Mouse (Mus musculus): Measurements from ENCODE around the gene Map3k14.

GRCm38 (mm10) chr11:103246081-103246730, 21.1 kb downstream of the Map3k14 start:
- TF ChIP-seq EP300 (IDR thresholded peaks at IDR 0.05; ENCODE audit: low read depth) (no peak), CTCF (IDR thresholded peaks at IDR 0.05; ENCODE audit: low read depth) (no peak)
